Mouse (Mus musculus) neural tube, embryonic 12.5 days (tissue): Measurements from ENCODE around the gene Noxa1. TPM values are rescaled to one million over a fixed set of nuclear protein-coding genes. Genes with fewer than 3 reads are reported as not detected.

Experiments used
- ATAC-seq: fragments of 200-750 bp; cut with Nextera tagmentation; 2 replicates; pipeline ENCODE4 v1.8.0; 2017; ENCODE audit warnings: low read depth, mild to moderate bottlenecking, moderate TSS enrichment, moderate library complexity; ENCODE audit not compliant: low FRiP score
- H3K27ac ChIP-seq: fragments of 300-500 bp; sonication (generic); 2 replicates; pipeline ENCODE4 v1.5.1; 2016
- H3K27me3 ChIP-seq: fragments of 300-500 bp; sonication (generic); replicated peaks from 2 replicates; pipeline ENCODE4 v1.6.1; 2016; ENCODE audit warnings: mild to moderate bottlenecking
- H3K36me3 ChIP-seq: fragments of 300-500 bp; sonication (generic); 2 replicates; pipeline ENCODE4 v1.6.1; 2016; ENCODE audit warnings: mild to moderate bottlenecking
- H3K4me1 ChIP-seq: fragments of 300-500 bp; sonication (generic); 2 replicates; pipeline ENCODE4 v1.6.1; 2016
- H3K4me2 ChIP-seq: fragments of 300-500 bp; sonication (generic); replicated peaks from 2 replicates; pipeline ENCODE4 v1.6.1; 2016; ENCODE audit warnings: mild to moderate bottlenecking
- H3K4me3 ChIP-seq: fragments of 300-500 bp; sonication (generic); 2 replicates; pipeline ENCODE4 v1.5.1; 2016
- H3K9ac ChIP-seq: fragments of 300-500 bp; sonication (generic); 2 replicates; pipeline ENCODE4 v1.6.1; 2016; ENCODE audit warnings: mild to moderate bottlenecking
- H3K9me3 ChIP-seq: fragments of 300-500 bp; sonication (generic); 2 replicates; pipeline ENCODE4 v1.6.1; 2016; ENCODE audit warnings: mild to moderate bottlenecking
- WGBS: fragments of 180-500 bp; shearing (Covaris S2); methylation state at CpG from one replicate; pipeline ENCODE4 v1.1.7; 2016; 5-methylcytosine and 5-hydroxymethylcytosine counted together
- polyA plus RNA-seq: library from polyadenylated mRNA; unstranded; fragments of >200 nt; fragmentation: Nextera tagmentation; extraction: Ambion mirVana; gene quantifications from 2 replicates; pipeline ENCODE4 v1.2.1, GENCODE M21; 2016

Gene Noxa1
- polyA plus RNA-seq, 1 experiment from 2014 or later, result not detected

DNA sequence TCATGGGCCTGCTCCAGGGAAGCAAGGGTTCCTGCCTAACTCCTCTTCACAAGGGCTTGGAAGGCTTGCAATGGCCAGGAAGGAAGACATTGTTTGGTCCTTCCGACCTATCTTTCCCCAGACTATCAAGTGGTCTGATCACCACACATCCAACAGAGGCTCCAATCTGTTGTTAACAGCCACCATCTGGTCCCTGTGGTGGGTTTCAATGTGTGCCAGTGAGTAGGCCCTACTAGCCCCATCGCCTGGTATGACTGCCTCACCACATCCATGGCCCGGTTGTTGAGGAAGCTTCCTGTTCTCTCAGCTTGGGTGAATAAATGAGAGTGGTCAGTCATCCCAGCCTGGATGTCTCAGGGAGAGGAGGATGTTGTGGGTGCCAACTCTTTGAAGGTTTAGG lies 6.3 kb downstream of the Noxa1 start:
- no peak for ATAC-seq
- Histone ChIP-seq H3K27me3 (no peaks in the 10 kb centered on the region), H3K4me2 (no peak overlapping the region), H3K27ac (no peak overlapping the region), H3K9me3 (no peaks in the 10 kb centered on the region), H3K4me3 (no peak overlapping the region), H3K36me3 (no peaks in the 10 kb centered on the region), H3K9ac (no peak overlapping the region), H3K4me1 (no peaks in the 10 kb centered on the region)
- 86% methylated on average over 3 of the region's 3 CpGs for WGBS

GRCm38 (mm10) chr2:25087842-25088241 lies 7.1 kb downstream of the Noxa1 start:
- no peaks in the 10 kb centered on the region for H3K9me3 ChIP-seq
- no peaks in the 10 kb centered on the region for H3K36me3 ChIP-seq
- no peak for ATAC-seq
- H3K4me3 ChIP-seq, result no peak overlapping the region
- no peak overlapping the region for H3K27ac ChIP-seq
- WGBS, result 88% methylated on average over 2 of the region's 2 CpGs
- H3K4me2 ChIP-seq, result no peak overlapping the region
- H3K27me3 ChIP-seq, result no peaks in the 10 kb centered on the region
- no peaks in the 10 kb centered on the region for H3K4me1 ChIP-seq
- H3K9ac ChIP-seq, result no peak overlapping the region

DNA sequence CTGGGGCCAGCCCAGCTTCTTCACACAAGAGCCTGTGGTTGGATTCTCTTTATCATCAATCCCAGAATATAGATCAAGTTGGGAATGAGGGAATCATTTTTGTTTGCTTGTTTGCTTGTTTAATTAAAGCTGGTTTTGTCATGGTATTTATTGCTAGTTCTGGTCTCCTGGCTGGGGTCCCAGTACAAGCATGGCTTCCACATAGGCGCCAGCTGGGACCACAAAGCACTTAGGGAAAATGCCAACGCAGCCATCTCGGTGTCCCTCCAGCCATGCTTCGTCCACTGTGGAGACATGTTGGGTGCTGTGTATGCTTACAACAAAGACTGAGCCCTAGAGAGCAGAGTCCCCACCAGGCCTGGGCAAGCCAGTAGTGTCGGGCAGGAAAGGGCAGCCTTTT lies 9.4 kb downstream of the Noxa1 start:
- H3K4me3 ChIP-seq, result no peak overlapping the region
- ATAC-seq, result no peak
- no peaks in the 10 kb centered on the region for H3K9me3 ChIP-seq
- no peaks in the 10 kb centered on the region for H3K27me3 ChIP-seq
- no peak overlapping the region for H3K9ac ChIP-seq
- WGBS, result 89% methylated on average over 5 of the region's 5 CpGs
- no peaks in the 10 kb centered on the region for H3K4me1 ChIP-seq
- H3K36me3 ChIP-seq, result no peaks in the 10 kb centered on the region
- H3K4me2 ChIP-seq, result no peak overlapping the region
- H3K27ac ChIP-seq, result no peak overlapping the region

DNA sequence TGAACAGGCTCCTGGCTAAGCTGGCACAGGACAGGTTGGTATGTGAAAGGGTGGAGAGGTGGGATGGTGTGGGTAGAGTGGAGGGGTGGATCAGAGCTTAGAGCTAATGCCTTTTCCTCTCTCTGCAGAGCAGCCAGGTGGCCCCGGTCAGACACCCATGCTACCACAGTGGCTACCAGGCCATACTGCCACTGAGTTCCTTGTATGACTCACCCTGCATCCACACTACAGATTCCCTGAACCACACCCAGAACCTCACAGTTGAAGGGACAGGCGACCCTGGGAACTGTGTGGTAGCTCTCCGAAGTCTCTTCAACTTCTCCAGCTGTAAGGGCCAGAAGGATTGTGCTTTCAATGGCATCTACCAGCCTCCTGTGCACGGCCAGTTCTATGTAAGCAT lies 11.3 kb downstream of the Noxa1 start:
- ATAC-seq, result no peak
- no peaks in the 10 kb centered on the region for H3K36me3 ChIP-seq
- H3K27me3 ChIP-seq, result no peaks in the 10 kb centered on the region
- H3K4me2 ChIP-seq, result no peak overlapping the region
- 75% methylated on average over 4 of the region's 4 CpGs for WGBS
- no peak overlapping the region for H3K9ac ChIP-seq
- H3K4me3 ChIP-seq, result no peak overlapping the region
- H3K4me1 ChIP-seq, result no peaks in the 10 kb centered on the region
- H3K9me3 ChIP-seq, result no peaks in the 10 kb centered on the region
- no peak overlapping the region for H3K27ac ChIP-seq

DNA sequence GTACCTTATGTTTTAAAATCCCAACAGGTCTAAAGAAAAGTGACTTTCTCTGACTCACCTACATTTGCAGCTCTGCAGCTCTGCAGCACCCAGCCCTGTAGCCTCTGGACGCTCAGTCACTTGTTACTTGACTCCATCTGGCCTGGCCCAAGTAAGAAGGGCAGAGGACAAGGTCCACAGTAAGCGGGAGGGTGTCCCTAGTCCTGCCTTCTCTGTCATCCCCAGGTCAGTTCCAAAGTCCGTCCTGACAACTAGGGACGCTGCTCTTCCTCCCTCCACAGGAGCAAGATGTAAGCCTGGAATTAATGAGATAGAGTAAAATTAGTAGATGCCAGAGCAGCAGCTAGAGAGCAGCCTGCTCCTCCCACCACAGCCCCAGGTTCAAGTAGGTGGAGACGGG lies 14.9 kb downstream of the Noxa1 start, which contains the start of gene Entpd8:
Gene Entpd8 (plus strand): TSS at position 229 of the 400 bp plus-strand sequence.
- WGBS, result 73% methylated on average over 5 of the region's 5 CpGs
- no peak for ATAC-seq
- Histone ChIP-seq H3K4me2 (no peak within 1 kb of the TSS), H3K27me3 (no peaks in the 10 kb centered on the region), H3K36me3 (no peaks in the 10 kb centered on the region), H3K9ac (no peak within 1 kb of the TSS), H3K4me1 (no peaks in the 10 kb centered on the region), H3K4me3 (no peak within 1 kb of the TSS), H3K27ac (no peak within 1 kb of the TSS), H3K9me3 (no peaks in the 10 kb centered on the region)

DNA sequence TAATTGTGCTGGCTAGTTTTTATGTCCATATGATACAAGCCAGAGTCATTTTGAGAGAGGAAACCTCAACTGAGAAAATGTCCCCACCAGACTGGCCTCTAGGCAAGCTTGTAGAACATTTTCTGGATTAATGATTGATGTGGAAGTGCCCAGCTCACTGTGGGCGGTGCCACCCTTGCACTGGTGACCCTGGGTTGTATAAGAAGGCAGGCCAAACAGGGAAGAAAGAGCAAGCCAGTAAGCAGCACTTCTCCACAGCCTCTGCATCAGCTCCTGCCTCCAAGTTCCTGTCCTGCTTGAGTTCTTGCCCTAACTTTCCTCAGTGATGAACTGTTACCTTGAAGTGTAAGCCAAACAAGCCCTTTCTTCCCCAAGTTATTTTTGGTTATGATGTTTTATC lies 16.0 kb downstream of the Noxa1 start:
- no peaks in the 10 kb centered on the region for H3K36me3 ChIP-seq
- no peak for ATAC-seq
- H3K4me1 ChIP-seq, result no peaks in the 10 kb centered on the region
- no peaks in the 10 kb centered on the region for H3K9me3 ChIP-seq
- H3K9ac ChIP-seq, result no peak overlapping the region
- H3K4me3 ChIP-seq, result no peak overlapping the region
- no peaks in the 10 kb centered on the region for H3K27me3 ChIP-seq
- no peak overlapping the region for H3K27ac ChIP-seq
- WGBS, result 64% methylated on average over 1 of the region's 1 CpGs
- no peak overlapping the region for H3K4me2 ChIP-seq

GRCm38 (mm10) chr2:25075506-25075905 lies 19.4 kb downstream of the Noxa1 start:
- Histone ChIP-seq H3K4me2 (no peak overlapping the region), H3K4me1 (no peaks in the 10 kb centered on the region), H3K27ac (no peak overlapping the region), H3K9ac (no peak overlapping the region), H3K36me3 (no peaks in the 10 kb centered on the region), H3K4me3 (no peak overlapping the region), H3K9me3 (no peaks in the 10 kb centered on the region), H3K27me3 (no peaks in the 10 kb centered on the region)
- ATAC-seq, result no peak
- 67% methylated on average over 4 of the region's 4 CpGs for WGBS

DNA sequence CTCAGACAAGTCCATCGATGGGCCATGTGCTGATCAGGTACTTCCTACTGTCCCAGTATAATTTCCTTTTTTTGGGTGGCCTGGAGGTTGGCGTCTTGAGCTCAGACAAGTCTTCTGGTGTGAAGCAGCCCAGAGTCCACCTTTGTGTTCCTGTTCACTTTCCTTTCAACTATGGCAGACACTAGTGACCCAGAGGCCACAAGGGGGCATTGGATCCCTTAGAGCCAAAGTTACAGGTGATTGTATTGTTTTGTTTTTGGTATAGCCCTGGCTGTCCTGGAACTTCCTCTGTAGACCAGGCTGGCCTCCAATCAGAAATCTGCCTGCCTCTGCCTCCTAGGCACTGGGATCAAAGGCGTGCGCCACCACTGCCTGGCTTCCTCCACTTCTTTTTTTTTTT lies 22.6 kb downstream of the Noxa1 start:
- no peaks in the 10 kb centered on the region for H3K9me3 ChIP-seq
- no peak overlapping the region for H3K9ac ChIP-seq
- no peak overlapping the region for H3K27ac ChIP-seq
- H3K4me3 ChIP-seq, result no peak overlapping the region
- no peaks in the 10 kb centered on the region for H3K4me1 ChIP-seq
- H3K27me3 ChIP-seq, result no peaks in the 10 kb centered on the region
- no peaks in the 10 kb centered on the region for H3K36me3 ChIP-seq
- no peak for ATAC-seq
- 92% methylated on average over 4 of the region's 4 CpGs for WGBS
- no peak overlapping the region for H3K4me2 ChIP-seq

- ATAC-seq, result no peak
- Histone ChIP-seq H3K4me1 (no peaks in the 10 kb centered on the region), H3K27ac (no peak overlapping the region), H3K9me3 (no peaks in the 10 kb centered on the region), H3K4me3 (no peak overlapping the region), H3K9ac (no peak overlapping the region), H3K27me3 (no peaks in the 10 kb centered on the region), H3K36me3 (no peaks in the 10 kb centered on the region), H3K4me2 (no peak overlapping the region)
- 80% methylated on average over 4 of the region's 4 CpGs for WGBS
Measured at GRCm38 (mm10) chr2:25069537-25069936, 25.4 kb downstream of the Noxa1 start.

- no peaks in the 10 kb centered on the region for H3K9me3 ChIP-seq
- 86% methylated on average over 4 of the region's 4 CpGs for WGBS
- no peak overlapping the region for H3K9ac ChIP-seq
- no peaks in the 10 kb centered on the region for H3K4me1 ChIP-seq
- H3K36me3 ChIP-seq, result peaks cover 17% of the 10 kb centered on the region
- no peak for ATAC-seq
- H3K4me3 ChIP-seq, result no peak overlapping the region
- no peak overlapping the region for H3K4me2 ChIP-seq
- no peaks in the 10 kb centered on the region for H3K27me3 ChIP-seq
- H3K27ac ChIP-seq, result no peak overlapping the region
Measured at GRCm38 (mm10) chr2:25066552-25066951, 28.4 kb downstream of the Noxa1 start.

DNA sequence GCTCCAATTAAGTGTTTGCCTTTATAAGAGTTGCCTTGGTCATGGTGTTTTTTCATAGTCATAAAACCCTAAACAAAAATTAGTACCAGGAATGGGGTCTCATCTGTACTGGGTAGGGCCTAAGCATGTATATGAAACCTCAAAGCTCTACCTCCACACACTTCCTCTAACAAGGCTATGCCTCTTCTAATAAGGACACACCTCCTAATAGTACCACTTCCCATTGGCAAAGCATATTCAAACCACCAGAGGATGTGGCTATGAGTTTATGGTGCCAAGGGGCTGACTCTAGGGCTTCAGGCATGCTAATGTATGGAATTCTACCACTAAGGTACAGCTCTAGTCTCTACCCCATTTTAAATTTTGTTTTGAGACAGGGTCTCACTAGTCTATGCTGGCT lies 29.4 kb downstream of the Noxa1 start:
- no peak overlapping the region for H3K4me3 ChIP-seq
- H3K4me1 ChIP-seq, result no peaks in the 10 kb centered on the region
- no peaks in the 10 kb centered on the region for H3K9me3 ChIP-seq
- no peak overlapping the region for H3K4me2 ChIP-seq
- H3K27me3 ChIP-seq, result no peaks in the 10 kb centered on the region
- ATAC-seq, result no peak
- no peak overlapping the region for H3K27ac ChIP-seq
- H3K36me3 ChIP-seq, result peaks cover 27% of the 10 kb centered on the region
- no peak overlapping the region for H3K9ac ChIP-seq

GRCm38 (mm10) chr2:25064285-25064684 lies 30.7 kb downstream of the Noxa1 start:
- no peak for ATAC-seq
- Histone ChIP-seq H3K27me3 (no peaks in the 10 kb centered on the region), H3K4me1 (no peaks in the 10 kb centered on the region)

DNA sequence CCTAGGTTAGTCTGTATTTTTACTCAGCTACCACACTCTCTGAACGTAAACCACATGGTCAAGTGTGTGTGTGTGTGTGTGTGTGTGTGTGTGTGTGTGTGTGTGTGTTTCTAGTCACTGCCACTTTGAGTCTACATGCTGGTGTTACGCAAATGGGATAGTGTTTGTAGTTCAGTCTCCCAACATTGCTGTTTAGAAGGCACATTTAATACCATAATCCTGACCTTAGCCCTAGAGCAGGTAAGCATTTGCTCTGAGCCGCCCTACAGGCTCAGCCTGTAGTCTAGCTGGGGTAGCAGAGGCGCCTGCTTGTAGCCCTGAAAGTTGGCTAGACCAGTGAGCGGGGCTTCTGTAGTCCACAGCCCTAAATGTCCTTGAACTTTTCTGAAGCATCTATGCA lies 31.4 kb downstream of the Noxa1 start:
- Histone ChIP-seq H3K4me1 (no peaks in the 10 kb centered on the region), H3K9me3 (no peaks in the 10 kb centered on the region), H3K27ac (no peak overlapping the region), H3K27me3 (no peaks in the 10 kb centered on the region), H3K36me3 (peaks cover 44% of the 10 kb centered on the region), H3K4me2 (no peak overlapping the region), H3K4me3 (no peak overlapping the region), H3K9ac (no peak overlapping the region)
- ATAC-seq, result no peak
- 98% methylated on average over 5 of the region's 5 CpGs for WGBS

More at GRCm38 (mm10) chr2:25064285-25064684, 30.7 kb downstream of the Noxa1 start:
- Histone ChIP-seq H3K36me3 (peaks cover 39% of the 10 kb centered on the region), H3K9me3 (no peaks in the 10 kb centered on the region), H3K4me2 (no peak overlapping the region), H3K27ac (no peak overlapping the region), H3K4me3 (no peak overlapping the region), H3K9ac (no peak overlapping the region)
- WGBS, result 96% methylated on average over 1 of the region's 1 CpGs
